Mouse (Mus musculus) MN1 (cell line): Measurements from ENCODE around the gene Trim30d.
A peak's percentile ranks its signal among the peaks of the same experiment; 100 is the strongest.
"Not testable (repeated sequence)": the region's sequence is repeated elsewhere in the genome, so short reads cannot be mapped to it uniquely, and the experiment has no call there.

ENCODE experiments used
- DNase-seq: peaks from one replicate; pipeline ENCODE4 v3.0.0-alpha.2; 2016; ENCODE audit warnings: low spot score

The Trim30d gene

DNA sequence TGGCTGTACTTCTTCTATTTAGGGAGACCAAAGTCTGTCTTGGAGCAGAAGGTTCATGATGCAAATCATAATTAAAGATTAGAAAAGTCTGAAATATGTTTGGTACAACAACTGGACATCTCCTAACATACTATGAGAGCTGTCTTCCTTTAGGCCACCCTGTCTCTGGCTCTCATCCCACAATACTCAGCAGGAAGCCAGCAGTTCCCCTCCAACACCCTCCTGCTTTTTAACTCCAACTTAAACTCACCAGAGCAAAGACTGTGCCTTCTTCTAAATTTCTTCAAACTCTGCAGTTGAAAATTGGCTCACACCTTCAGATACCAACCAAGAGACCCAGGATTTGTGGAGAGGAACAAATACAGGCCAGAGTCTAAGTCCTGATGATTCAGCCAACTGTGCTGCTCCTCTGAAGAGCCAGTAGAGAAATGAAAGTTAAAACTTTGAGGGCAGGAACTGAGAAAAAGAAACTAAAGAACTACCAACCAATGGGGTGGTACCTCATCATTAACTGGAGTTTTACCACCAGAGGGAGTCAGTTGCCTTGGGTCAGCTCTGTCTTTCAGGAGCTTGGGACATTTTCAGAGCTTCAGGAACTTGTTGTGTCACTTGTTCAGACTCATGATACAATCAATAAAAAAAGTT lies at the start of gene Trim30d:
Gene Trim30d, minus strand, starts transcription at position 429 of the 645 bp plus-strand sequence.
- DNase-seq = not testable (repeated sequence)

DNA sequence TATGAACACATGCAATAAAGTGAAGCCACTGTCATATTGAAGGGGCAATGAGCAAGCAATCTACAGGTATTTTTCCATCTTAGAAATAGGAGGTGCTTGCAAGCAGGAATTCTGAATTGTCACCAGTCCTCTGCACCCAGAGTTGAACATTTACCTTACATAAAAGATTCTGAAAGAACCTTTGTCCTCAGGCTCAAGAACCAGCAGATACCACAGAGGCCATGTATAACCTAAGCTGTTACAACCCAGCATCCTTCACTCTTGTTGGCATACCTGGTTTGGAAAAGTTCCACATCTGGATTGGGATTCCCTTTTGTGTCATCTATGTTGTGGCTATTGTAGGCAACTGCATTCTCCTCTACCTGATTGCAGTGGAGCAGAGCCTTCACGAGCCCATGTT lies 45.1 kb upstream of the Trim30d start:
- DNase-seq = peak; percentile 2

DNA sequence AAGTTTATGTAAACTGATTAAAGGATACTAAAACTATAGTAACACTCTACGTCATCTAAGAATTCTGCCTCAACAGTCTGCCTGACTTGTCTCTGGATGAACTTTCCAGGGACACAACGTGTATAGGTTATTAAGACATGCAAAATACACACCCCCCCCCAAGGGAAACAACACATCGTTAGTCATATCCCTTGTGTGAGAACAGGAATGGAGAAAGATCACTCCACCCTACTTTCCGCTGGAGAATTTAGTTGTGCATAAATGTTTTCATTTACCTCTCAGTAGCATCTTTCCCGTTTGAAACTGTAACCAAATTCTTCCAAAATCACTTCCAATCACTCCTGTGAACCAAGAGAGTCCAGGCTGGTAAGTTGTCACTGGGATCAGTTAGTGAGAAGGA lies 42.2 kb upstream of the Trim30d start, which contains the start of gene Olfr651:
Gene Olfr651, plus strand, starts transcription at position 301 of the 400 bp plus-strand sequence.
- no peak for DNase-seq

DNA sequence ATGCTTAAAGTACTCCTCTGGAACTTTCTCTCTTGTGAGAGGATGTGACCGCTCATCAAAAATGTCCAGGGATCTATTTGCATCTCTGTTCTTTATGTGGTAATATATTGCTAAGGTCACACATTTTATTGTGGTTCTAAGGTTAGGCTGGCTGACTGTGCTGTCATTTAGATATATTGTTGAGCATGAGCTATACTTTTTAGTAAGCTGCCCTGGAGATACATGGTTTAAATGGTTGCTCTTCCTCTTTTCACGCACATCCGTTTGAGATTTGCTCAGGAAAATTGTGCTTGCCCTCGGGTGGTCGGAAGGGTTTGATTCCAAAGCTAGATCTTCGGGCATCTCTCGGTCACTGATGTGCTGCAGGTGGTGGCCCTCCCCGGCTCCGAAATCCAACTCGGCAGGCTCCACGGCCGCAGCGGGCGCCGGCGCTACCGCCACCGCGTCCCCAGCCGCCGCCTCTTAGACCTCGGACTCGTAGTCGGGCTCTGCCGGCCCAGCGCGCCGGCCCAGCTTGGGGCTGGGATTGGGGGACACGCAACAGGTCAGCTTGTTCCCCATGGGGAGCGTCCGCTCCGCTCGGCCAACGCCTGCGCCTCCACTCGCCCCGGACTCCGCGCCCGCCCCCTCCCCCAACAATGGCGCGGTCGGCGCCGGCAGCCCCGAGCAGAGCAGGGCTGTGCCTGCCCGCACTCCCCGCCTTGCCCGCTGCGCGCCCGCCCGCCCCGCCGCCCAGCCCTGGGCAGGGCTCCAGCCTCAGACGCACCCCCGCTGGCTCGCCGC lies 5.9 kb downstream of the Trim30d start:
- DNase-seq = no peak

DNA sequence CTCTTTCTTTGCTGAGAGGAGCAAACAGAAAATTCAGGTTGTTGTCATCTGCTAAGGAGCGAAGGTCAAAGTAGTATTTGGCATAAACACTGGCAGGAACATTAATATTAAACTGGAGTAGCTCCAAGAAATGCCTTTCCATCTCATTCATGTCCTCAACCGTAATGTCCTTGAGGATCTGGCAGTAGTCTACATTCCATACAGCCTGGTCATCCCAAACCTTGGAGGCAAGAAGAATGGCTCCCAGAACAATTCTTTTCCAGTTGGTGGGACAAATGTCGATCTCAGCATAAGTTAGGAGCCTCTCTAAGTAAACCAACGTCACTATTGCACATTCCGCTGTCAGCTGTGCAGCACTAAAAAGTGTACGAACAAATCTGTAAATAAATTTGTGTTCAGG lies 6.5 kb downstream of the Trim30d start:
- not testable (repeated sequence) for DNase-seq

DNA sequence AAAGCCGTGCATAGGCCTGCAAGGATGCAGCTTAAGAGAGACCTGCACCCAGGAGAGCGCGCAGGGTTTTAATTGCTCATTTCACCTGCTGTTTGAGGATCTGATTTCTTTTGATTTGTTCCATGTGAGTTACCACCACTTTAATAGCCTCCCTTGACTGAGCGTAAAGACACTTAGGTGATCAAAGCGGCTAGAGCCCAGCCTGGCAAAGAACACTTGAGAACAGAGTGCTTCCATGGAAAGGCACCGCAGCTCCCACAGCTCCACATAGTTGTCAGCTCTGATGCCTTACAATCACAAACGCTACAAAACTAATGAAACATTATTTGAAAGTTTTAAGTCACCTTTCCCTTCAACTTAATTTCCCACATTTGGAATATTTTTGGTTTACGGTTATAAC lies 8.2 kb downstream of the Trim30d start:
- DNase-seq = not testable (repeated sequence)

DNA sequence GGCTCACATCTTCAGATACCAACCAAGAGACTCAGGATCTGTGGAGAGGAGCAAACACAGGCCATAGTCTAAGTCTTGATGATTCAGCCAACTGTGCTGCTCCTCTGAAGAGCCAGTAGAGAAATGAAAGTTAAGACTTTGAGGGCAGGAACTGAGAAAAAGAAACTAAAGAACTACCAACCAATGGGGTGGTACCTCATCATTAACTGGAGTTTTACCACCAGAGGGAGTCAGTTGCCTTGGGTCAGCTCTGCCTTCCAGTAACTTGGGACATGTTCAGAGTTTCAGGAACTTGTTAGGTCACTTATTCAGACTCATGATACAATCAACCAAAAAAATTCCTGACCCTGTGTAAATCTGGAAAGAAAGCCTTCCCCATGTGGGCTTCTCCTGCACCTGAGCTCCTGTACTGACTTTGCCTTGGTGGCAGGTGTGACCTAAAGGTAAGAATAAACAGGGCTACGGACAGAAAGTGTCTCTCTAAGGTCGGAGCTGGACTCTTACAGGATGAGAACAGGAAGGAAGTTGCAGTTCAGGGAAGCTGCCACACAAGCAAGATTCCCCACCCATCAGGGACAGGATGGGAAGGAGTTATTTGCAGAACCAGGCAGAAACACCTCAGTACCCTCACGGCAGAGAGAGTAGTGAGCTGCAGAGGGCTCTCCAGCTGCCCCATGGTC lies 42.4 kb downstream of the Trim30d start, which contains the start of gene Trim30a:
Gene Trim30a, minus strand, starts transcription at position 129 of the 680 bp plus-strand sequence.
- no peak for DNase-seq

DNA sequence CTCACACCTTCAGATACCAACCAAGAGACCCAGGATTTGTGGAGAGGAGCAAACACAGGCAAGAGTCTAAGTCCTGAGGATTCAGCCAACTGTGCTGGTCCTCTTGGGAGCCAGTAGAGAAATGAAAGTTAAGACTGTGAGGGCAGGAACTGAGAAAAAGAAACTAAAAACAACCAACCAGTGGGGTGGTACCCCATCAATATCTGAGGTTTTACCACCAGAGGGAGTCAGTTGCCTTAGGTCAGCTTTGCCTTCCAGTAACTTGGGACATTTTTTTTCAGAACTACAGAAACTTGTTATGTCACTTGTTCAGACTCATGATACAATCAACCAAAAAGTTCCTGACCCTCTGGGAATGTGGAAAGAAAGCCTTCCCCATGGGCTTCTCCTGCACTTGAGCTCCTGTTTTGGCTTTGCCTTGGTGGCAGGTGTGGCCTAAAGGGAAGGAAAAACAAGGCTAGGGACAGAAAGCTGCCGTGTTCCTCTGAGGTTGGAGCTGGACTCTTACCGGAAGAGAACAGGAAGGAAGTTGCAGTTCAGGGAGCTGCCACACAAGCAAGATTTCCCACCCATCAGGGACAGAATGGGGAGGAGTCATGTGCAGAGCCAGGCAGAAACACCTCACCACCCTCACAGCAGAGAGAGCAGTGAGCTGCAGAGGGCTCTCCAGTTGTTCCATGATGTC lies 61.5 kb downstream of the Trim30d start:
- no peak for DNase-seq
